Mouse (Mus musculus) cerebellum, adult 2 months (tissue): ENCODE measurements around the gene Rab3b.

Experiments used
- CTCF ChIP-seq: fragments of 200-500 bp; IDR thresholded peaks from 2 replicates; pipeline ENCODE4 v1.5.1; 2011; ENCODE audit warnings: low read depth, mild to moderate bottlenecking, control low read depth, low read length, moderate library complexity, borderline replicate concordance; ENCODE audit not compliant: insufficient read depth
- POLR2A ChIP-seq: fragments of 200-500 bp; IDR thresholded peaks from 2 replicates; pipeline ENCODE4 v1.6.1; 2011; ENCODE audit warnings: low read length, control low read depth, borderline replicate concordance; ENCODE audit not compliant: insufficient read depth

DNA sequence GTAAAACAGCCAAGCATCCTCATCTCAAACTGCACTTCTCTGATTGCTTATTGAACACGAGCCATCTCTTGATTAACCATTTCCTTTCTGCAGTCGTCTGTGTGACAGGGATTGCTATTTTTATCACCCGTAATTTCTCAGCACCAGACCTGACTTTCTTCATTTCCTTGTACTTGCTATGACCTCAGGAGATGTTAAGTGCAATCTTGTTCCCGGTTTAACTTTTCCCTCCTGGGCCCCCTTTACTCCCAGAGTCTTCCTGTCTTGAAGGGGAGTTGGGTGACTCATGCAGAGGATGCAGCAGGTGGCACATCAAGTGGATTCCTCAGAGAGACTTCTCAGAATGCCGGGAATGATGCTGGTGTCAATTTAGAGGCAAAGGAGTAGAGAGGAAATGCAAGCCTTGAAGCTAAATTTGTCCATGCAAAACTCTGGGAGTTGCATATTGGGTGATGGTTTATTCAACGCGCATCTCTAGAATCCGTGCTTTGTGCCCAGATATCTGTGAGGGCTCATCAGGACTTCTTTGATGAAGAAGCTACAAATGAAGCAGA, 31.1 kb downstream of the Rab3b start:
- TF ChIP-seq CTCF (no peak), POLR2A (no peak)
